Mouse (Mus musculus): ENCODE data around the gene D630003M21Rik. TPM values are rescaled to one million over a fixed set of nuclear protein-coding genes. Genes with fewer than 3 reads are reported as not detected.

The D630003M21Rik gene
- total and polyA plus RNA-seq, 3 experiments = under 0.01 TPM; not detected in 2

DNA sequence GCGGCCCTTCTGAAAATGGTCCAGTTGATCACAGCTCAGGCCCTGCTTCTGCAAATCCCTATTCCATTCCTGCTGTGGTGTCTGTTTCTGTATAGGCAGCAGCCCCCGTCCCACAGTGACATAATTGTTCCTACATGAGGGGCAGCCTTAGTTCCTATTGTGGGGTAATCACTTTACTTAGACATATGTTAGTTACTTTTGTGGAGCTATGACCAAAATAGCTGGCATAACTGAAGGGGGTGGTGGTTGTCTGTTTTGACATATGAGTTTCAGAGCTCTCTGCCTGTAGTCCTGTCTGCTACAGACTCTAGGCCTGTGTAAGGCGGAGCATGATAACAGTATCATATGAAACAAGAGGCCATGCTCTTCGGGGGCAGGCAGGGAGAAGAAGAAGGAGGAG lies 21.5 kb upstream of the D630003M21Rik start:
- DNase-seq (ENCODE audit: low spot score) = no peak
- Histone ChIP-seq H3K36me3 (replicated peaks) (no peaks in the 10 kb centered on the region), H3K4me3 (ENCODE audit: low read depth, low read length) (no peak overlapping the region), H3K27me3 (ENCODE audit: insufficient read depth, low read length) (peaks cover 6% of the 10 kb centered on the region; the same call in 1 of the 2 replicates), H3K9me3 (replicated peaks) (no peaks in the 10 kb centered on the region), H3K4me1 (ENCODE audit: insufficient read depth, low read depth, low read length) (no peaks in the 10 kb centered on the region)
- ATAC-seq (ENCODE audit: extremely low read depth, insufficient number of reproducible peaks, low FRiP score, poor library complexity, severe bottlenecking) = no peak
- TF ChIP-seq TAL1 (conservative IDR thresholded peaks at IDR 0.05; ENCODE audit: low read depth, low read length) (no peak), CTCF (IDR thresholded peaks at IDR 0.05; ENCODE audit: low read depth, low read length) (no peak), GATA1 (IDR thresholded peaks at IDR 0.05; ENCODE audit: borderline replicate concordance, low read length) (no peak), POLR2AphosphoS5 (IDR thresholded peaks at IDR 0.05; ENCODE audit: insufficient replicate concordance, low read depth, low read length) (no peak), GATA2 (IDR thresholded peaks at IDR 0.05; ENCODE audit: borderline replicate concordance, low read depth, low read length) (no peak)

DNA sequence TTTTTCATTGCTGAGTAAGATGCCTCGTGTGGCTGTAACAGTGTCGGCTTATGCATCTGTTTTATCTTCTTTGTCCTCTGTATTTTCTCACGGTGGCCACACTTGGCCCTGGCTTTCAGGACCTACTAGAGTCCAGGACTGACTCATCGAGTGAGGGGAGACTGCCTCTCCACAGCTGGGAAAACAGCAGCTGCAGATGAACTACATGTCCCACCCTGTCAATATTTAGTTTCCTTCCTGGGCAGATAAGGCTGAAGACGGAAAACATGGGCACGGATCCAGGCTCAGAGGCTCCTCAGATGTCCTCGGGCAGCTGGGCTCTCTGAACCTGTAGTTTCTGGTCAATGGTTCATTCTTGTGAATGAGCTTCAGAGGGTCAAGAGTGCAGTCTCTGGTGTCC lies 19.3 kb upstream of the D630003M21Rik start:
- ATAC-seq (ENCODE audit: extremely low read depth, insufficient number of reproducible peaks, low FRiP score, poor library complexity, severe bottlenecking) (no peak), DNase-seq (ENCODE audit: low spot score) (no peak)
- TF ChIP-seq POLR2AphosphoS5 (IDR thresholded peaks at IDR 0.05; ENCODE audit: insufficient replicate concordance, low read depth, low read length) (no peak), GATA1 (IDR thresholded peaks at IDR 0.05; ENCODE audit: borderline replicate concordance, low read length) (no peak), TAL1 (conservative IDR thresholded peaks at IDR 0.05; ENCODE audit: low read depth, low read length) (no peak), CTCF (IDR thresholded peaks at IDR 0.05; ENCODE audit: low read depth, low read length) (no peak), GATA2 (IDR thresholded peaks at IDR 0.05; ENCODE audit: borderline replicate concordance, low read depth, low read length) (no peak)
- H3K4me1 ChIP-seq (ENCODE audit: insufficient read depth, low read depth, low read length) = no peaks in the 10 kb centered on the region
- no peaks in the 10 kb centered on the region for H3K9me3 ChIP-seq (replicated peaks)
- H3K36me3 ChIP-seq (replicated peaks) = no peaks in the 10 kb centered on the region
- H3K4me3 ChIP-seq (ENCODE audit: low read depth, low read length) = no peak overlapping the region
- H3K27me3 ChIP-seq (ENCODE audit: insufficient read depth, low read length) = peaks cover 4% of the 10 kb centered on the region; the same call in 1 of the 2 replicates

DNA sequence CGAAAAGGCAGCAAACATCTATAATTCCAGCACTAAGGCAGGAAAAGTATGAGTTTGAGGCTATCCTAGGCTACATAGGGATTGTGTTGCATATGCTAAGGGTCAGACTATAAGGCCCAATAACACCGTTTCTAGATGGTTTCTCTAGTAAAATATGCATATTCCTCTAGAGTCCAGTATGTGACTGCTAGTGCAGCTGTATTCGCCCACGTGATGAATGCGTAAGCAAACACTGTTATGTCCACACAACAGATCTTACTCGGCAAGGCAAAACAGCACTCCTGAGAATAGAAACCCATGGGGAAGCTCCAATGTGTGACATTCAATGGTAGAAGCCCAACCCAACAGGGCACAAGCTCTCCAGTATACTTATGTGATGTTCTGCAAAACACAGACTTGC lies 18.8 kb upstream of the D630003M21Rik start:
- Histone ChIP-seq H3K36me3 (replicated peaks) (no peaks in the 10 kb centered on the region), H3K9me3 (replicated peaks) (no peaks in the 10 kb centered on the region), H3K4me1 (ENCODE audit: insufficient read depth, low read depth, low read length) (no peaks in the 10 kb centered on the region), H3K27me3 (ENCODE audit: insufficient read depth, low read length) (no peaks in the 10 kb centered on the region; the same call in 1 of the 2 replicates), H3K4me3 (ENCODE audit: low read depth, low read length) (no peak overlapping the region)
- TF ChIP-seq TAL1 (conservative IDR thresholded peaks at IDR 0.05; ENCODE audit: low read depth, low read length) = no peak
- no peak for TF ChIP-seq GATA2 (IDR thresholded peaks at IDR 0.05; ENCODE audit: borderline replicate concordance, low read depth, low read length)
- TF ChIP-seq POLR2AphosphoS5 (IDR thresholded peaks at IDR 0.05; ENCODE audit: insufficient replicate concordance, low read depth, low read length) = no peak
- no peak for TF ChIP-seq CTCF (IDR thresholded peaks at IDR 0.05; ENCODE audit: low read depth, low read length)
- no peak for TF ChIP-seq GATA1 (IDR thresholded peaks at IDR 0.05; ENCODE audit: borderline replicate concordance, low read length)
- ATAC-seq (ENCODE audit: extremely low read depth, insufficient number of reproducible peaks, low FRiP score, poor library complexity, severe bottlenecking) (no peak), DNase-seq (ENCODE audit: low spot score) (no peak)

DNA sequence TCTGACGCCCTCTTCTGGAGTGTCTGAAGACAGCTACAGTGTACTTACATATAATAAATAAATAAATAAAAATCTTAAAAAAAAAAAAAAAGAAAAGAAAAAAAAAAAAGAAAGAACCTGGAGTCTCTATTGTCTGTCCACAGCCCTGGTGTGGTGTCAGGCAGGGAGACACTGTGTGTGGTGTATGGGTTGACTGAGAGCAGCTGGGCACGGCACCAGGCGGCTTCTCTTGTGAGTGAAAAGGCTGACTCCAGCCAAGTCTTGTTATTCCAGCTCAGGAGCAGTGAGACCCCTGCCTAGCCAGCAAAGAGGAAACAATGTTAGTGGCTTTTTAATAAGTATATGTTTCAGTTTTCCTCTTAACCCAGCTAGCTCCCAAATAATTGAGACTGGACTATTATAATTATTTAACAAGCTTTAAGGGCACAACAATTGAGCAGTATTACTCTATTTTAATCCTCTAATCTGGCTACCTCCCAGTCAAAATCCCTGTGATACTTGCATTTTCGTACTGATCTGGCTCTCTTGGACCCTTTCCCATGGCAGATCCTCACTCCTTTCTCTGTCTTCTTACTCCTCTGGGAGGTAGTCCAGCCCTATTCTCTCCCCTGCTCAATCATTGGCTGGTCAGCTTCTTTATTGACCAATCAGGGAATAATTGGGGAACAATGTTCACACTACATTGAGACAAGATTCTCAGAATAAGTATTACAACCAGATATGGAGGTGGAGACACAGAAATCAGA lies 16.2 kb upstream of the D630003M21Rik start:
- TF ChIP-seq POLR2AphosphoS5 (IDR thresholded peaks at IDR 0.05; ENCODE audit: insufficient replicate concordance, low read depth, low read length) (no peak), TAL1 (conservative IDR thresholded peaks at IDR 0.05; ENCODE audit: low read depth, low read length) (no peak), CTCF (IDR thresholded peaks at IDR 0.05; ENCODE audit: low read depth, low read length) (no peak), GATA2 (IDR thresholded peaks at IDR 0.05; ENCODE audit: borderline replicate concordance, low read depth, low read length) (no peak), GATA1 (IDR thresholded peaks at IDR 0.05; ENCODE audit: borderline replicate concordance, low read length) (no peak)
- ATAC-seq (ENCODE audit: extremely low read depth, insufficient number of reproducible peaks, low FRiP score, poor library complexity, severe bottlenecking) (no peak), DNase-seq (ENCODE audit: low spot score) (no peak)
- Histone ChIP-seq H3K9me3 (replicated peaks) (no peaks in the 10 kb centered on the region), H3K4me3 (ENCODE audit: low read depth, low read length) (no peak overlapping the region), H3K4me1 (ENCODE audit: insufficient read depth, low read depth, low read length) (no peaks in the 10 kb centered on the region), H3K27me3 (ENCODE audit: insufficient read depth, low read length) (no peaks in the 10 kb centered on the region; the same call in 1 of the 2 replicates), H3K36me3 (replicated peaks) (no peaks in the 10 kb centered on the region)

DNA sequence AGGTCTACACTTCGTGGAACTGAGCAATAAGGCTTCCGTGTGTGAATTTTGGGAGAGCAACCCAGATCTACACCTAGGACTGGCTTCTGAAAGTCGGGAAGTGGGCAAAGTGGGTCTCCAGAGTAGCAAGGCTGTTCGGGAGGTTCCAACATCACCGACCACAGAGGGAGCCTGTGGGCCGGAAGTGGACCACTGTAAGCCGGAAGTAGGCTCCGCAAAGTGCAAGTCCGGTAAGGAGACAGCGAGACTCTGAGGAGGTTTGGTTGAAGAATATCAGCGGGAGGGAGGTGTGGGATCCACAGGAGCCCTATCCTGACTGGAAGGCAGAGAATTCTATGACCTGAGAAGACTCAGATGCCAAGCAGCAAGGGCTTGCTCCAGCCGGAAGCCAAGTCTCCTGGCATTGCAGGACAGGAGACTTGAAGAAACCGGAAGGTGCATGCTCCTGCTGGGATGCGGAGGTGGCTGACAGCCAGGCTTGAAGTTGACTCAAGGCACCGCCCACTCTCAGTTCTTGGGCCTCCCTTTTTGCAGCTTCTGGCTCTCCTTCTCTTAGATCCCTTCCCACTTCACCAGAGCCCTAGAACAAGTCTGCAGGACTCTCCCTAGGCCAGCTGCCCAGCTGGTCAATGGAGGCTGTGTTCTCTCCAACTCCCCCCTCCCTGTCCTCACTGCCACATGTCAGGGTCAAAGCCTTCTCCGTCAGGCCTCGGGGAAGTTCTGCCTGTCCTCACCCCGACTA lies 14.3 kb upstream of the D630003M21Rik start:
- no peaks in the 10 kb centered on the region; the same call in 1 of the 2 replicates for H3K27me3 ChIP-seq (ENCODE audit: insufficient read depth, low read length)
- H3K36me3 ChIP-seq (replicated peaks) = no peaks in the 10 kb centered on the region
- TF ChIP-seq GATA2 (IDR thresholded peaks at IDR 0.05; ENCODE audit: borderline replicate concordance, low read depth, low read length) = no peak
- no peak for TF ChIP-seq GATA1 (IDR thresholded peaks at IDR 0.05; ENCODE audit: borderline replicate concordance, low read length)
- TF ChIP-seq TAL1 (conservative IDR thresholded peaks at IDR 0.05; ENCODE audit: low read depth, low read length) = no peak
- TF ChIP-seq CTCF (IDR thresholded peaks at IDR 0.05; ENCODE audit: low read depth, low read length) = no peak
- TF ChIP-seq POLR2AphosphoS5 (IDR thresholded peaks at IDR 0.05; ENCODE audit: insufficient replicate concordance, low read depth, low read length) = no peak
- H3K4me3 ChIP-seq (ENCODE audit: low read depth, low read length) = no peak overlapping the region
- no peak for ATAC-seq (ENCODE audit: extremely low read depth, insufficient number of reproducible peaks, low FRiP score, poor library complexity, severe bottlenecking)
- no peak for DNase-seq (ENCODE audit: low spot score)
- no peaks in the 10 kb centered on the region for H3K4me1 ChIP-seq (ENCODE audit: insufficient read depth, low read depth, low read length)
- no peaks in the 10 kb centered on the region for H3K9me3 ChIP-seq (replicated peaks)

All from G1E (cell line).